Mouse (Mus musculus): Measurements from ENCODE around the gene Gstm5. TPM values are rescaled to one million over a fixed set of nuclear protein-coding genes. Genes with fewer than 3 reads are reported as not detected.
"Not testable (repeated sequence)": the region's sequence is repeated elsewhere in the genome, so short reads cannot be mapped to it uniquely, and the experiment has no call there.

Gene Gstm5
- total RNA-seq, 2 experiments from 2014 or later = 44.6 to 47.6 TPM

GRCm38 (mm10) chr3:107868452-107868851 is 27.2 kb upstream of the Gstm5 start:
- DNase-seq = no peak
- intact Hi-C loops (cut with DNase I) = loop anchor here (5.0 to 10.0 kb wide), 2 partner anchors 149 to 234 kb away; partner anchors contain the start of genes Gm10961, Gstm1 and Strip1

GRCm38 (mm10) chr3:107869097-107869496 is 26.5 kb upstream of the Gstm5 start:
- intact Hi-C loops (cut with DNase I) = loop anchor here (5.0 to 10.0 kb wide), 2 partner anchors 148 to 234 kb away; partner anchors contain the start of genes Gm10961, Gstm1 and Strip1

GRCm38 (mm10) chr3:107869925-107870324 is 25.7 kb upstream of the Gstm5 start:
- no peak for DNase-seq
- intact Hi-C loops (cut with DNase I) = loop anchor here (5.0 to 10.0 kb wide), 2 partner anchors 147 to 235 kb away; partner anchors contain the start of genes Gm10961, Gstm1 and Strip1

More at GRCm38 (mm10) chr3:107869097-107869496, 26.5 kb upstream of the Gstm5 start:
- DNase-seq = no peak

- intact Hi-C loops (cut with DNase I) = no loop called here
- DNase-seq = no peak
These were observed 22.0 kb upstream of the Gstm5 start for GRCm38 (mm10) chr3:107873335-107874251.

- no peak for DNase-seq
- intact Hi-C loops (cut with DNase I) = no loop called here
These were observed 20.4 kb upstream of the Gstm5 start for GRCm38 (mm10) chr3:107875231-107875630.

GRCm38 (mm10) chr3:107877005-107877404 is 18.6 kb upstream of the Gstm5 start, which contains the start of gene Eps8l3:
Gene Eps8l3, plus strand, starts transcription at chr3:107877229.
- no peak for DNase-seq
- intact Hi-C loops (cut with DNase I) = no loop called here

GRCm38 (mm10) chr3:107877747-107878736 is 17.6 kb upstream of the Gstm5 start:
- intact Hi-C loops (cut with DNase I) = no loop called here
- no peak for DNase-seq

GRCm38 (mm10) chr3:107887674-107888495 is 7.7 kb upstream of the Gstm5 start:
- DNase-seq = peak; percentile 12 to 49
- intact Hi-C loops (cut with DNase I) = no loop called here

GRCm38 (mm10) chr3:107889236-107889635 is 6.4 kb upstream of the Gstm5 start:
- intact Hi-C loops (cut with DNase I); DNase-seq: not testable (repeated sequence)

GRCm38 (mm10) chr3:107895194-107895719 is 364 bp upstream of the Gstm5 start:
- DNase-seq = no peak
- intact Hi-C loops (cut with DNase I) = no loop called here

- intact Hi-C loops (cut with DNase I) = no loop called here
- no peak for DNase-seq
These were observed 3.1 kb downstream of the Gstm5 start for GRCm38 (mm10) chr3:107898691-107899090.

GRCm38 (mm10) chr3:107900955-107901673 is 5.5 kb downstream of the Gstm5 start:
- intact Hi-C loops (cut with DNase I) = no loop called here
- DNase-seq = no peak

- intact Hi-C loops (cut with DNase I) = no loop called here
- no peak for DNase-seq
These were observed 10.3 kb downstream of the Gstm5 start for GRCm38 (mm10) chr3:107905942-107906341.

- DNase-seq = no peak
- intact Hi-C loops (cut with DNase I) = loop anchor here (5.0 kb wide), 2 partner anchors 219 to 231 kb away; partner anchors contain the start of genes Ahcyl1 and Gnai3
These were observed 21.1 kb downstream of the Gstm5 start for GRCm38 (mm10) chr3:107916674-107917073.

GRCm38 (mm10) chr3:107917097-107917496 is 21.5 kb downstream of the Gstm5 start:
- intact Hi-C loops (cut with DNase I) = loop anchor here (5.0 kb wide), 2 partner anchors 220 to 230 kb away; partner anchors contain the start of genes Ahcyl1 and Gnai3
- no peak for DNase-seq

- DNase-seq = peak; percentile 54 to 73
These were observed 22.3 kb downstream of the Gstm5 start for GRCm38 (mm10) chr3:107917783-107918408.

GRCm38 (mm10) chr3:107920348-107920747 is 24.7 kb downstream of the Gstm5 start:
- intact Hi-C loops (cut with DNase I) = no loop called here
- no peak for DNase-seq

More at GRCm38 (mm10) chr3:107917783-107918408, 22.3 kb downstream of the Gstm5 start:
- intact Hi-C loops (cut with DNase I) = loop anchor here (1.0 to 5.0 kb wide), 3 partner anchors 51 to 229 kb away; partner anchors contain the start of genes Ahcyl1 and Gnai3

- intact Hi-C loops (cut with DNase I) = no loop called here
- no peak for DNase-seq
These were observed 29.7 kb downstream of the Gstm5 start for GRCm38 (mm10) chr3:107925335-107925734.

Measured in heart, postnatal 14 days (tissue).